Comparison of ENCODE assay signal across 10 mouse cellular contexts in the genomic region with DNA sequence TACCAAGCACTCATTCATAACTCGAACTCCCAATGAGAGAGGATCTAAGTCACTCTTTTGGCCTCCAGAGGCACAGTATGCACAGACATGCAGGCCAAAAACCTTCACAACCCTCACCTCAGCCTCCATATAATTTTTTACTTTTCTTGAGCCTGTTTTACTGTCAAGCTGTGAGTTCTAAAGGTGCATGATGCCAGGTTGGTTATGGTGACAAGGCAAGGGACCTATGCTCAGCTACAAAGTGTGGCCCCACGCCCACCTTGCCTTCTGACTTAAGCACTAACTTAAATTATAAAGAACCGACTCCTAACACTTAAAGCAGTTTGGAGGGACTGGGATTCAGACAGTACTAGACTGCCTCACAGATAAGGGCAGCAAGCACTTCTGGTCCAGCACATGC. TPM values are rescaled to one million over a fixed set of nuclear protein-coding genes. Genes with fewer than 3 reads are reported as not detected.
DNase-seq lines count a peak whose midpoint lies in the region; ATAC-seq lines count a peak whose summit lies in the region.
"Had no signal": no experiment of that assay in that cellular context is flagged by ENCODE, and none has a peak within 500 bp of the region (broad histone marks: within the 10 kb centered on the region; RNA-seq: fewer than 3 reads in every experiment).

No protein-coding gene starts in this region.

- no peaks in the 10 kb centered on the region for H3K27me3 ChIP-seq in erythroblast, embryonic 14.5 days (ENCODE audit: control insufficient read depth)
- no peaks in the 10 kb centered on the region for H3K27me3 ChIP-seq in lung, embryonic 15.5 days
- no peaks in the 10 kb centered on the region for H3K27me3 ChIP-seq in hindbrain, embryonic 14.5 days (ENCODE audit: control insufficient read depth, insufficient read depth, low read length)
- no peaks in the 10 kb centered on the region for H3K27me3 ChIP-seq in neural tube, embryonic 13.5 days

- H3K9me3 ChIP-seq in erythroblast, embryonic 14.5 days (ENCODE audit: control insufficient read depth, low read length), result no peaks in the 10 kb centered on the region
- no peaks in the 10 kb centered on the region for H3K9me3 ChIP-seq in lung, embryonic 15.5 days
- no peaks in the 10 kb centered on the region for H3K9me3 ChIP-seq in hindbrain, embryonic 14.5 days (ENCODE audit: control insufficient read depth, low read length)
- H3K9me3 ChIP-seq in neural tube, embryonic 13.5 days, result no peaks in the 10 kb centered on the region

- 0 out of 2 replicates have a peak overlapping the region, but pooled peaks have one; percentile 1 for H3K27ac ChIP-seq in lung, embryonic 15.5 days
- no peak overlapping the region for H3K27ac ChIP-seq in hindbrain, embryonic 14.5 days
- H3K27ac ChIP-seq in neural tube, embryonic 13.5 days (replicated peaks), result no peak overlapping the region

- H3K4me2 ChIP-seq in lung, embryonic 15.5 days, result peak overlapping the region; percentile 76
- peak overlapping the region; percentile 5; the same call in 1 of the 2 replicates for H3K4me2 ChIP-seq in hindbrain, embryonic 14.5 days (replicated peaks)
- peak overlapping the region; percentile 97; the same call in 1 of the 2 replicates for H3K4me2 ChIP-seq in neural tube, embryonic 13.5 days

- H3K4me1 ChIP-seq in erythroblast, embryonic 14.5 days (ENCODE audit: control insufficient read depth), result peaks cover 79% of the 10 kb centered on the region
- peaks cover 55% of the 10 kb centered on the region for H3K4me1 ChIP-seq in lung, embryonic 15.5 days
- H3K4me1 ChIP-seq in hindbrain, embryonic 14.5 days (replicated peaks; ENCODE audit: control insufficient read depth, insufficient read depth, low read length), result peaks cover 39% of the 10 kb centered on the region
- peaks cover 86% of the 10 kb centered on the region for H3K4me1 ChIP-seq in neural tube, embryonic 13.5 days (replicated peaks)

- peak overlapping the region; percentile 91 for H3K4me3 ChIP-seq in erythroblast, embryonic 14.5 days (replicated peaks)
- 0 out of 2 replicates have a peak overlapping the region, but pooled peaks have one; percentile 1 for H3K4me3 ChIP-seq in lung, embryonic 15.5 days
- no peak overlapping the region for H3K4me3 ChIP-seq in hindbrain, embryonic 14.5 days (replicated peaks; ENCODE audit: low read length)
- H3K4me3 ChIP-seq in neural tube, embryonic 13.5 days, result peak overlapping the region; percentile 4; the same call in 1 of the 2 replicates

- peak overlapping the region; percentile 94; the same call in 1 of the 2 replicates for H3K9ac ChIP-seq in lung, embryonic 15.5 days
- H3K9ac ChIP-seq in hindbrain, embryonic 14.5 days, result 0 out of 2 replicates have a peak overlapping the region, but pooled peaks have one; percentile 90
- peak overlapping the region; percentile 99 for H3K9ac ChIP-seq in neural tube, embryonic 13.5 days

- no peak for DNase-seq in lung, postnatal 25 days (ENCODE audit: low spot score)
- DNase-seq in hindbrain, embryonic 14.5 days (ENCODE audit: low spot score), result no peak
- DNase-seq in embryo, embryonic 10.5 days (ENCODE audit: low spot score), result no peak
- DNase-seq in cerebellum, postnatal 36 days, result no peak
- DNase-seq: adrenal gland, adult 8-10 months had no signal

- peaks cover 74% of the 10 kb centered on the region for H3K36me3 ChIP-seq in erythroblast, embryonic 14.5 days (ENCODE audit: control insufficient read depth)
- H3K36me3 ChIP-seq in lung, embryonic 15.5 days, result peaks cover 36% of the 10 kb centered on the region
- peaks cover 46% of the 10 kb centered on the region for H3K36me3 ChIP-seq in hindbrain, embryonic 14.5 days (replicated peaks; ENCODE audit: control insufficient read depth, insufficient read depth)
- peaks cover 56% of the 10 kb centered on the region for H3K36me3 ChIP-seq in neural tube, embryonic 13.5 days

- 69% methylated on average over 3 of the region's 3 CpGs for WGBS in lung, embryonic 15.5 days
- WGBS in hindbrain, embryonic 14.5 days, result 80% methylated on average over 3 of the region's 3 CpGs
- 85% methylated on average over 3 of the region's 3 CpGs for WGBS in neural tube, embryonic 13.5 days

- no peak for ATAC-seq in erythroblast, adult 5-6 weeks (replicated peaks; ENCODE audit: low FRiP score, poor library complexity, severe bottlenecking)
- ATAC-seq in lung, embryonic 15.5 days (ENCODE audit: borderline replicate concordance, extremely low read depth, low FRiP score, low TSS enrichment), result no peak
- ATAC-seq in hindbrain, embryonic 14.5 days (ENCODE audit: low FRiP score), result no peak
- no peak for ATAC-seq in neural tube, embryonic 13.5 days (ENCODE audit: low read depth)
- ATAC-seq: lung, postnatal 0 days had no signal

RNA-seq across cellular contexts. Expression of a gene that starts 2.0 kb away (rescaled TPM):
- polyA plus RNA-seq in erythroblast, embryonic 14.5 days (2012), result 0.21 and 0.45 TPM in 2 replicates
- total RNA-seq in erythroblast, adult 5-6 weeks (2015; ENCODE audit: low replicate concordance), result not detected in 2 replicates
- 0.70 and 0.94 TPM in 2 replicates for total RNA-seq in erythroblast, adult 5-6 weeks (2017; ENCODE audit: low replicate concordance)
- 3.8 and 4.3 TPM in 2 replicates for polyA plus RNA-seq in lung, embryonic 15.5 days (2015; fragmentation: Nextera tagmentation; extraction: Ambion mirVana)
- polyA plus RNA-seq in hindbrain, embryonic 14.5 days (2014; fragmentation: Nextera tagmentation; extraction: Ambion mirVana), result 7.8 and 9.2 TPM in 2 replicates
- polyA plus RNA-seq in neural tube, embryonic 13.5 days (2015; fragmentation: Nextera tagmentation; extraction: Ambion mirVana), result 10.8 and 11.7 TPM in 2 replicates

RNA-seq across cellular contexts. Expression of a gene that starts 2.3 kb away (rescaled TPM):
- 10.1 and 11.6 TPM in 2 replicates for polyA plus RNA-seq in erythroblast, embryonic 14.5 days (2012)
- 8.2 and 11.3 TPM in 2 replicates for total RNA-seq in erythroblast, adult 5-6 weeks (2015; ENCODE audit: low replicate concordance)
- 13.0 and 17.0 TPM in 2 replicates for total RNA-seq in erythroblast, adult 5-6 weeks (2017; ENCODE audit: low replicate concordance)
- polyA plus RNA-seq in lung, embryonic 15.5 days (2015; fragmentation: Nextera tagmentation; extraction: Ambion mirVana), result 49.3 and 55.4 TPM in 2 replicates
- polyA plus RNA-seq in hindbrain, embryonic 14.5 days (2014; fragmentation: Nextera tagmentation; extraction: Ambion mirVana), result 56.0 and 56.6 TPM in 2 replicates
- polyA plus RNA-seq in neural tube, embryonic 13.5 days (2015; fragmentation: Nextera tagmentation; extraction: Ambion mirVana), result 63.5 and 67.5 TPM in 2 replicates

RNA-seq across cellular contexts. Expression of a gene that starts 2.5 kb away (rescaled TPM):
- 11.8 and 13.8 TPM in 2 replicates for polyA plus RNA-seq in erythroblast, embryonic 14.5 days (2012)
- total RNA-seq in erythroblast, adult 5-6 weeks (2015; ENCODE audit: low replicate concordance), result 758 and 917 TPM in 2 replicates
- 207 and 301 TPM in 2 replicates for total RNA-seq in erythroblast, adult 5-6 weeks (2017; ENCODE audit: low replicate concordance)
- 1,650 and 1,822 TPM in 2 replicates for polyA plus RNA-seq in lung, embryonic 15.5 days (2015; fragmentation: Nextera tagmentation; extraction: Ambion mirVana)
- 804 and 966 TPM in 2 replicates for polyA plus RNA-seq in hindbrain, embryonic 14.5 days (2014; fragmentation: Nextera tagmentation; extraction: Ambion mirVana)
- polyA plus RNA-seq in neural tube, embryonic 13.5 days (2015; fragmentation: Nextera tagmentation; extraction: Ambion mirVana), result 912 and 939 TPM in 2 replicates

RNA-seq across cellular contexts. Expression of a gene that starts 12.8 kb away (rescaled TPM):
- 6.0 and 6.7 TPM in 2 replicates for polyA plus RNA-seq in erythroblast, embryonic 14.5 days (2012)
- 4.0 and 15.9 TPM in 2 replicates for total RNA-seq in erythroblast, adult 5-6 weeks (2015; ENCODE audit: low replicate concordance)
- 7.5 and 8.5 TPM in 2 replicates for total RNA-seq in erythroblast, adult 5-6 weeks (2017; ENCODE audit: low replicate concordance)
- 33.1 and 34.2 TPM in 2 replicates for polyA plus RNA-seq in lung, embryonic 15.5 days (2015; fragmentation: Nextera tagmentation; extraction: Ambion mirVana)
- 15.6 and 19.5 TPM in 2 replicates for polyA plus RNA-seq in hindbrain, embryonic 14.5 days (2014; fragmentation: Nextera tagmentation; extraction: Ambion mirVana)
- polyA plus RNA-seq in neural tube, embryonic 13.5 days (2015; fragmentation: Nextera tagmentation; extraction: Ambion mirVana), result 26.9 and 27.6 TPM in 2 replicates

RNA-seq across cellular contexts. Expression of a gene that starts 13.2 kb away (rescaled TPM):
- 48.7 and 66.5 TPM in 2 replicates for polyA plus RNA-seq in erythroblast, embryonic 14.5 days (2012)
- total RNA-seq in erythroblast, adult 5-6 weeks (2015; ENCODE audit: low replicate concordance), result 15.9 and 38.0 TPM in 2 replicates
- total RNA-seq in erythroblast, adult 5-6 weeks (2017; ENCODE audit: low replicate concordance), result 22.9 TPM in 2 replicates
- polyA plus RNA-seq in lung, embryonic 15.5 days (2015; fragmentation: Nextera tagmentation; extraction: Ambion mirVana), result 137 and 153 TPM in 2 replicates
- polyA plus RNA-seq in hindbrain, embryonic 14.5 days (2014; fragmentation: Nextera tagmentation; extraction: Ambion mirVana), result 157 and 161 TPM in 2 replicates
- polyA plus RNA-seq in neural tube, embryonic 13.5 days (2015; fragmentation: Nextera tagmentation; extraction: Ambion mirVana), result 178 and 182 TPM in 2 replicates

Comparison
In these comparisons a context has a peak if more than half of its experiments do, and no peak if none do; other contexts are left out.
1. H3K4me2 ChIP-seq: peak in every context shown above with its lines; median percentile 97 in neural tube, embryonic 13.5 days; 76 in lung, embryonic 15.5 days; 5 in hindbrain, embryonic 14.5 days.
2. RNA of a gene that starts 2.5 kb away (polyA plus RNA-seq): 1,650 to 1,822 TPM in lung, embryonic 15.5 days, 804 to 966 TPM in hindbrain, embryonic 14.5 days and 912 to 939 TPM in neural tube, embryonic 13.5 days; 11.8 to 13.8 TPM in erythroblast, embryonic 14.5 days; every median in the first group is over 10 times any median in the second.
3. Peak in every context shown above with its lines, with median percentiles within 50 percentile points of each other: H3K9ac ChIP-seq.